Mouse (Mus musculus) myocyte (in vitro differentiated cells): ENCODE data around the gene Dnm2.

Source experiments
- CEBPB ChIP-seq: IDR thresholded peaks from 2 replicates; pipeline ENCODE4 v1.6.1; 2011; ENCODE audit warnings: mild to moderate bottlenecking, moderate library complexity; ENCODE audit not compliant: poor library complexity, insufficient read depth, severe bottlenecking
- E2F4 ChIP-seq: IDR thresholded peaks from one replicate; pipeline ENCODE4 v1.6.1; 2011; ENCODE audit warnings: mild to moderate bottlenecking, control low read depth, moderate library complexity; ENCODE audit not compliant: insufficient read depth
- MAX ChIP-seq: IDR thresholded peaks from one replicate; pipeline ENCODE4 v1.6.1; 2011; ENCODE audit warnings: low read depth, mild to moderate bottlenecking, control low read depth
- MYOD1 ChIP-seq, 3 experiments: IDR thresholded peaks; one replicate each; pipeline ENCODE4 v1.6.1; 2011; ENCODE audit warnings: control low read depth in 2 of 3, low read depth in 2 of 3, mild to moderate bottlenecking in 2 of 3, moderate library complexity in 1 of 3; ENCODE audit not compliant: insufficient read length in 2 of 3, control insufficient read depth in 1 of 3
- MYOG ChIP-seq, 3 experiments: IDR thresholded peaks; one replicate each; pipeline ENCODE4 v1.6.1; 2011; ENCODE audit warnings: control low read depth in 2 of 3, low read depth in 2 of 3, mild to moderate bottlenecking in 2 of 3; ENCODE audit not compliant: insufficient read length in 2 of 3, control insufficient read depth in 1 of 3, insufficient read depth in 1 of 3
- POLR2A ChIP-seq: IDR thresholded peaks from one replicate; pipeline ENCODE4 v1.6.1; 2011; ENCODE audit warnings: low read depth, mild to moderate bottlenecking, control low read depth, moderate library complexity; ENCODE audit not compliant: insufficient read length
- POLR2AphosphoS2 ChIP-seq: IDR thresholded peaks from one replicate; pipeline ENCODE4 v1.6.1; 2011; ENCODE audit warnings: low read depth, control low read depth; ENCODE audit not compliant: insufficient read length
- REST ChIP-seq: IDR thresholded peaks from one replicate; pipeline ENCODE4 v1.6.1; 2011; ENCODE audit warnings: mild to moderate bottlenecking, control low read depth, moderate library complexity; ENCODE audit not compliant: insufficient read depth, insufficient read length
- TCF12 ChIP-seq: IDR thresholded peaks from one replicate; pipeline ENCODE4 v1.6.1; 2011; ENCODE audit warnings: mild to moderate bottlenecking, control low read depth; ENCODE audit not compliant: poor library complexity, insufficient read depth, severe bottlenecking
- USF1 ChIP-seq: IDR thresholded peaks from one replicate; pipeline ENCODE4 v1.6.1; 2011; ENCODE audit warnings: low read depth, mild to moderate bottlenecking, control low read depth, moderate library complexity

DNA sequence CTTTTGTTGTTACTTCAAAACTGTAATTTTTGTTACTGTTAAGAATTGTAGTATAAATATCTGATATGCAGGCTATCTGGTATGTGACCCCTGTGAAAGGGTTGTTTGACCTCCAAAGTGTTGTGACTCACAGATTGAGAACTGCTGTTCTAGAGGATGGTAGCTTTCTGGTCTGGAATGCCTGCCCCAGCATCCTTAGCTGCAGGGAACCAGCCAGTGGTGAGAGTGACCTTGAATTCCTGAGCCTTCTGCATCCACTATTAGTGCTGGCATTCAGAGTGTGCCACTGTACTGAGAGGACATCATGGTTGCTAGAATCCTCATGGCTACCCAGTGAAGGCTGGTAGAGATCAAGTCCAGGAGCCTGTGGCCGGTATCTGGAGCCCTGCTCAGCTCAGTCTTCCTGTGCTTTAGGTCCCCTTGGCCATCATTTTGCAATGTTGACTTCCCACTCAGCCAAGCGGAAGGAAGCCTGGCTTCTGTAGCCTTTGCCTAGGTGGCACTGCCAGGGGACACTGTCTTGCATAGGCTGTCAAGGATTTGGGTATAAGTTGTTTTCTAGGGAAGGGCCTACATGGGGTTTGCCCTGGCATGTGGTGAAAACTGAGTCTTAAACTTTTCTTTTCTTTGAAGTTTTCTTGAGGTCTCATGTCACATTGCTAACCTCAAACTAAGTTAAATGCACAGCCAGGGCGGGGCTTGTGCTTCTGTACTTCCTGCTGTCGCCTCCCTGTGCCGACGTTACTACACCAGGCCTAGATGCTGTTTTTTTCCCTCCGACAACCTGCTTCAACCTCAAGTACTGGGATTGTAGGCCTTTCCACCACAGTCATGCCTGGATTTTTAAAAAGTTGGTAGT, 11.3 kb downstream of the Dnm2 start:
- TF ChIP-seq POLR2A (no peak), CEBPB (no peak), USF1 (no peak), MAX (no peak), MYOG (IDR thresholded peaks at IDR 0.05; ENCODE audit: control insufficient read depth in 1 of 3, insufficient read depth in 1 of 3, insufficient read length in 2 of 3, low read depth in 2 of 3) (no peak), MYOD1 (IDR thresholded peaks at IDR 0.05; ENCODE audit: control insufficient read depth in 1 of 3, insufficient read length in 2 of 3, low read depth in 2 of 3) (no peak), TCF12 (no peak), REST (no peak), E2F4 (no peak), POLR2AphosphoS2 (no peak)
